Mouse (Mus musculus): ENCODE measurements at regions not wholly inside any gene's neighbourhood (a gene's known extent, or its start where the extent isn't known, plus 50 kb on each side); places are given as distances from the start of the nearest gene placed in this dataset.

DNA sequence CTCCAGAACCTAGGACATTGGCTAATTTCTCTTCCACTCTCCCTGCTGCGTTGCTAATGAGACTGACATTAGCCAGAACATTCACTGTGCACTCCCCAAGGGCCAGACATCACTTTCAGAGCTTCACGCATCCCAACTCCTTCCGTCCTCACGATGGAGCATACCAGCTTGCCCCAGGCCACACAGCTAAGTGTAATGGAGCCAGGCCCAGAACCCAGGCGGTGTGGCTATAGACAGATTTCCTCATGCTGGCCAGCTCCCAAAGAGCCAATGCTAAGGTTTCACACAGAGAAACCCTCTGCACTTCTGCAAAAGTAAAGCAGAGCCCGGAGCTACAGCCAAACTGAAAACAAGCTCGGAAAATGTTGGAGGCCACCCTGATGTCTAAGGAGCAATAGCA is 139.1 kb downstream of the Vegfa start:
- H3K4me1 ChIP-seq (replicated peaks), result peaks cover 24% of the 10 kb centered on the region
- peaks cover 2% of the 10 kb centered on the region; the same call in 1 of the 2 replicates for H3K27me3 ChIP-seq
- H3K9me3 ChIP-seq, result no peaks in the 10 kb centered on the region
- no peak overlapping the region for H3K4me2 ChIP-seq
- no peak overlapping the region for H3K27ac ChIP-seq
- no peak overlapping the region for H3K9ac ChIP-seq (replicated peaks)
- ATAC-seq (ENCODE audit: insufficient number of reproducible peaks, insufficient read depth, low FRiP score, low TSS enrichment, low read depth), result no peak
- WGBS, result 71% methylated on average over 7 of the region's 7 CpGs
- H3K36me3 ChIP-seq, result no peaks in the 10 kb centered on the region
- H3K4me3 ChIP-seq (replicated peaks), result no peak overlapping the region

DNA sequence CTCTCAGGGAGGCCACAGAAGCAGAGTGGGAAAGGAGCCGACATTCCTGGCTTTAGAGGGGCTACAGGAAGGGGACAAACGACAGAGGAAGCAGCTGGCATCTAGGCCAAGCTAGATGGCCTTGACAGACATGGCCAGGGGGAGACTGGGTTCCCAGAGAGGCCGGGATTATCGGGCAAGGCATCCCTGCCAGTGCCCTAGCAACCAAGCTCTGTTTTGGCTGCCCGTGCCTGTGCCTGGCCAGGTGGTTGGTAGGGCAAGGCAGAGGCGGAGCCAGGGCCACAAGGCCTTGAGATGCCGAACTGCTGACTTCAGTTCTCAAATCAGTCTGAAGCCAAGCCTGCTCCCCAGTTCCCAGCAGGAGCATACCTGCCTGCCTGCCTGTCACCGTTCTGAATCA is 142.7 kb downstream of the Vegfa start:
- 51% methylated on average over 8 of the region's 8 CpGs for WGBS
- Histone ChIP-seq H3K4me2 (no peak overlapping the region), H3K4me1 (replicated peaks) (peaks cover 47% of the 10 kb centered on the region), H3K9ac (replicated peaks) (no peak overlapping the region), H3K9me3 (no peaks in the 10 kb centered on the region), H3K4me3 (replicated peaks) (no peak overlapping the region), H3K36me3 (no peaks in the 10 kb centered on the region), H3K27me3 (peaks cover 8% of the 10 kb centered on the region; the same call in 1 of the 2 replicates), H3K27ac (no peak overlapping the region)
- no peak for ATAC-seq (ENCODE audit: insufficient number of reproducible peaks, insufficient read depth, low FRiP score, low TSS enrichment, low read depth)

DNA sequence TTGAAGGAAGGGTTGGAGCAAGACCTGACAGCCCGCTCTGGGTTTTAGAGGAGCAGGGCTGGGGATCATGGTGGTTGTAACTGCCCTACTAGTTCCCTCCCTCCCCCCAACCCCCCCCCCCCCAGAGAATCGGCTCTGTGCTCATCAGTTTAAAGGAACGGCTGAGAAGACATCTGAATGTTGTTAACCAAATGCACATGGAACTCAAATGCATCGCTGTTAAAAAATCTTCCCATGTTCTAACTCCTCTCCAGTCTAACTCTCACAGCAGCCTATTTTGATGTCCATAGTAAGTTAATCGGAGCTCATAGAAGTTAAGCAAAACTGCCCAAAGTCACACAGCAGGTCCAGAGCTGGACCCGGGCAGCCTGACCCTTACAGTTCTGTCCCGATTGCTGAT is 143.1 kb downstream of the Vegfa start:
- 0 out of 2 replicates have a peak overlapping the region, but pooled peaks have one; percentile 1 for H3K27ac ChIP-seq
- no peak for ATAC-seq (ENCODE audit: insufficient number of reproducible peaks, insufficient read depth, low FRiP score, low TSS enrichment, low read depth)
- no peak overlapping the region for H3K4me2 ChIP-seq
- H3K9ac ChIP-seq (replicated peaks), result no peak overlapping the region
- H3K4me3 ChIP-seq (replicated peaks), result no peak overlapping the region
- H3K9me3 ChIP-seq, result no peaks in the 10 kb centered on the region
- WGBS, result 31% methylated on average over 7 of the region's 7 CpGs
- H3K4me1 ChIP-seq (replicated peaks), result peaks cover 47% of the 10 kb centered on the region
- peaks cover 8% of the 10 kb centered on the region; the same call in 1 of the 2 replicates for H3K27me3 ChIP-seq
- H3K36me3 ChIP-seq, result no peaks in the 10 kb centered on the region

DNA sequence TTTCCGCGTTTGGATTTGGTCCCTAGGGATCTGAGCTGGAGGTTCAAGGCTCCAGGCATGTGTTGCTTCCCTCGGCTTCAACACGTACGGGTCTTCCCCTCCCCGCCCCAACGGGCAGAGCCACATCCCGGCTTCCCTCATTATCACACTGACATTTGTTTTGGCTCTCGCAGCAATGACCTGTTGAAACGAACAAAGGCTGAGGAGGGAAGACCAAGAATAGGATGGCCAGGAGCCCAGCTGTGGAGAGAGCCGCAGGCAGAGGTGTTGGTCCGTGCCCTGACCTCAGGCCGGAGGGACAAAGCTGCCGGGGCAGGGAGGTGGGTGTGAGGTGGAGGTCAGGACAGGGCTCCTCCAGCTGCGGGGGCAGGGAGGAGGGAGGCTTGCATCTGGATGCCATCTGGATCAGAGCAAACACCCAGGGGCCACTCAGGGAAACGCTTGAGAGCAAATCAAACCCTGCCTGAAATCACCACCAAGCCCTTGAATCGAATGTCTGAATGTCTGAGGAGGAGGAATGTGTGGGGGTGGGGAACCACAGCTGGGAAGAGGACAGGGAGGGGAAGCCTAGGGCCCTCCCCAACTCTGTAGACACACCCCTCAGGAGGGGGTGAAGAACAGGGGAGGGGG is 145.6 kb downstream of the Vegfa start:
- H3K4me1 ChIP-seq (replicated peaks), result peaks cover 47% of the 10 kb centered on the region
- peak; percentile 48; the same call in 1 of the 2 replicates for ATAC-seq (ENCODE audit: insufficient number of reproducible peaks, insufficient read depth, low FRiP score, low TSS enrichment, low read depth)
- 3% methylated on average over 17 of the region's 17 CpGs for WGBS
- no peaks in the 10 kb centered on the region for H3K36me3 ChIP-seq
- peak overlapping the region; percentile 84 for H3K27ac ChIP-seq
- H3K9ac ChIP-seq (replicated peaks), result no peak overlapping the region
- H3K4me3 ChIP-seq (replicated peaks), result no peak overlapping the region
- H3K4me2 ChIP-seq, result peak overlapping the region; percentile 39
- H3K27me3 ChIP-seq, result peaks cover 8% of the 10 kb centered on the region; the same call in 1 of the 2 replicates
- H3K9me3 ChIP-seq, result no peaks in the 10 kb centered on the region

DNA sequence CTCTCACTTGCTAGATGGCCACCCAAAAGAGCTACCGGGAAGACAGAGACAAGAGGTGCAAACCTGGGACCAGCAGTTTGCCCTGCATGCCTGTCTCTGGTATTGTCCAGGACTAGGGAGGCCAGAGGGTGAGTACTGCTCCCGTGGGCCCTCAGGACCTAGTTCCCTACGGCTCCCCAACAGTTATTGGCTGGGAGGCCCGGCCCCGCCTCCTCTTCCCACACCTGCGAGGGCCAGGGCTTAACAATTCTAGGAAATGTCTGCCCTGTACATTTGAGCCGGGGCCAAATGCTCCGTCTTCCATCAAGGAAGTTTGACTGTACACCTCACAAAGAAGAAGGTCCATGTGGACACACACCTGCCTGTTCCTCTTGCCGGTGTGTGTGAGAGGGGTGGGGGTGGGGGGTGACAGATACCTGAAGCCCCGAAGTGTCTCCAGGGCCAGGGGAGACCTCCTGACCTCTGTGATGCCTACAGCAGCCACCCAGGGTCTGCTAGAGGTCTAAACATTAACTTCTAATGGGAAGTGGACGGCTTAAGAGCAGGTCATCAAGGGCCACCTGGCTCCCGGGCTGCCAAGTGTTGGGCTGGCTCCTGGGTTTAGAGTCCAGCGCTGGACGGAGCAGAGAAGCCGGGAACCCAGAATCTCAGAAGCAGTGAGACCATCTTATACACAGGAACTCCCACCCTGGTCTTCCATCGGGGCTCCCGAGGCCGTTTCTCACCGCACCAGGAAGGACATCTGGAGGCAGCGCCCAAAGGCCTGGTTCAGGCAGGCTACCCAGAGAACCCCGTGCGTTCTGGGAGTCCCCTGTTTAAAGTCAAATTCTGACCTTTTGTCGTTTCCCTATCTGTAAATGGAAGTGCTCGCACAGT is 146.5 kb downstream of the Vegfa start:
- H3K4me1 ChIP-seq (replicated peaks), result peaks cover 42% of the 10 kb centered on the region
- peaks cover 8% of the 10 kb centered on the region; the same call in 1 of the 2 replicates for H3K27me3 ChIP-seq
- H3K36me3 ChIP-seq, result no peaks in the 10 kb centered on the region
- WGBS, result 37% methylated on average over 24 of the region's 24 CpGs
- H3K4me2 ChIP-seq, result peak overlapping the region; percentile 39; the same call in 1 of the 2 replicates
- no peaks in the 10 kb centered on the region for H3K9me3 ChIP-seq
- no peak overlapping the region; the same call in 1 of the 2 replicates for H3K9ac ChIP-seq (replicated peaks)
- no peak; the same call in 1 of the 2 replicates for ATAC-seq (ENCODE audit: insufficient number of reproducible peaks, insufficient read depth, low FRiP score, low TSS enrichment, low read depth)
- peak overlapping the region; percentile 84 for H3K27ac ChIP-seq
- no peak overlapping the region for H3K4me3 ChIP-seq (replicated peaks)

DNA sequence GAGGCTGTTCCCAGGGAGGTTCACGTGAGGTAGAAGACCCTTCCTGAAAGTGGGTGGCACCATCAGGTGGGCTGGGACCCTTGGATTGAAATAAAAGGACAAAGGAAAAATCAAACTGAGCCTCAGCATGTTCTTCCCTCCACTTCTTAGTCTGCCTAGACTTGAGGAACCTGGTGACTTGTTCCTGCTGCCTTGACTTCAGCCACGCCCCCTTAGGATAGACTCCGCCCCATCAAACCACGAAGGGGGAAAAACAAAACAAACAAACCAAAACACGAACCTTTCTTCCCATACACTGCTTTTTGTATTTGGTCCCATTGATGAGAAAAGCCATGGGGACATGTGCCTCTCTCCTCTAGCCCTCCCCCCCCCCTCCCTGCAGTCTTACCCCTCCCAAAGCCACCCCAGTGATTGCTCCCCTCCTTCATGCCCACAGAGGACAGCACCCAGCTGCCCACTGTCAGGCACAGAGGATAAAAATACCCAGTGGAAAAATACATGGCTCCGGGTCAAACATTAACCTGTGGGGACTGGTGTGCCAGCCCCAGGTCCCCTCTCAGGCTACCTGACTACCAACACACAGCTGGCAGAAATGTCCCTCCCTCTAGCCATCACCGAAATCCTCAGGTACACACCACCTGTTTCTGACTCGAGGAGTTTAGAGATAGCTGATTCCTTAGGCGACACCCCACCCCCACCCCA is 148.0 kb downstream of the Vegfa start:
- Histone ChIP-seq H3K4me3 (replicated peaks) (no peak overlapping the region), H3K27ac (no peak overlapping the region), H3K9me3 (no peaks in the 10 kb centered on the region), H3K27me3 (peaks cover 8% of the 10 kb centered on the region; the same call in 1 of the 2 replicates), H3K36me3 (no peaks in the 10 kb centered on the region), H3K4me1 (replicated peaks) (peaks cover 44% of the 10 kb centered on the region), H3K4me2 (no peak overlapping the region), H3K9ac (replicated peaks) (no peak overlapping the region)
- WGBS, result 67% methylated on average over 9 of the region's 9 CpGs
- no peak for ATAC-seq (ENCODE audit: insufficient number of reproducible peaks, insufficient read depth, low FRiP score, low TSS enrichment, low read depth)

DNA sequence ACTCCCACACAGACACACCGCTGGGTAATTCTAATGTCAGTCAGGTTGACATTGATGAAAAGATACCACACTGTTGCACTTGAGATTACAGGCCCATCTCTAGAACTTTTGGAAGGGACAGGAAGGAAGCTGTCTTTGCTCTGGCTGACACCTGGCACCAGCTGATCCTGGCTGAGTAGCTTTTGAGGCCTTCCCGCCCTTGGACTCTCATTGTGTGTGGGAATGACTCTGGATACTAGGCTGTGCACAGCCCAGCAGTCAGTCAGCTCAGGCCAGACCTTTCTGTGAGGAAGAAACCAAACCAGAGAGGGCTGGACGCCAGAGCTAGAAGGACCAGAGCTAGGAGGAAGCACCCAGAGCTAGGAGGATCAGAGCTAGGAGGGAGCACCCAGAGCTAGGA is 149.0 kb upstream of the 1600014C23Rik start:
- Histone ChIP-seq H3K9ac (replicated peaks) (no peak overlapping the region), H3K36me3 (no peaks in the 10 kb centered on the region), H3K27me3 (peaks cover 3% of the 10 kb centered on the region; the same call in 1 of the 2 replicates), H3K4me3 (replicated peaks) (no peak overlapping the region), H3K27ac (no peak overlapping the region), H3K9me3 (peaks cover 5% of the 10 kb centered on the region; the same call in 1 of the 2 replicates), H3K4me1 (replicated peaks) (peaks cover 33% of the 10 kb centered on the region), H3K4me2 (no peak overlapping the region)
- no peak for ATAC-seq (ENCODE audit: insufficient number of reproducible peaks, insufficient read depth, low FRiP score, low TSS enrichment, low read depth)
- 71% methylated on average over 3 of the region's 3 CpGs for WGBS

DNA sequence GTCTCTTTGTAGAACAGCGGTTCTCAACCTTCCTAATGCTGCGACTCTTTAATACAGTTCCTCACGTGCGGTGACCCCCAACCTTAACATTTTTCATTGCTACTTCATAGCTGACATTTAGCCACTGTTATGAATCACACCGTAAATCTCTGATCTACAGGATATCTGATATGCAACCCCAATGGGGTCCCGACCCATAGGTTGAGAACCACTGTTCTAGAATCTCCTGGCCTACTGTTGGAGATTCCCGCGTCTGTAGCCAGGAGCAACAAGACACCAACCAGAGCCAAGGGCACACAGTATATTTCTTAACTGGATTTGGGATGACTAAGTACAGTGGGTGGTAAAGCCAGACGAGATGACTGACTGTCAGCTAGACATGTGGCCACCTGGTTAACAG is 147.6 kb upstream of the 1600014C23Rik start:
- peaks cover 5% of the 10 kb centered on the region; the same call in 1 of the 2 replicates for H3K9me3 ChIP-seq
- WGBS, result 90% methylated on average over 9 of the region's 9 CpGs
- no peak for ATAC-seq (ENCODE audit: insufficient number of reproducible peaks, insufficient read depth, low FRiP score, low TSS enrichment, low read depth)
- no peak overlapping the region for H3K4me3 ChIP-seq (replicated peaks)
- no peaks in the 10 kb centered on the region for H3K36me3 ChIP-seq
- H3K9ac ChIP-seq (replicated peaks), result no peak overlapping the region
- H3K27ac ChIP-seq, result no peak overlapping the region
- no peak overlapping the region for H3K4me2 ChIP-seq
- H3K27me3 ChIP-seq, result no peaks in the 10 kb centered on the region
- peaks cover 32% of the 10 kb centered on the region for H3K4me1 ChIP-seq (replicated peaks)

DNA sequence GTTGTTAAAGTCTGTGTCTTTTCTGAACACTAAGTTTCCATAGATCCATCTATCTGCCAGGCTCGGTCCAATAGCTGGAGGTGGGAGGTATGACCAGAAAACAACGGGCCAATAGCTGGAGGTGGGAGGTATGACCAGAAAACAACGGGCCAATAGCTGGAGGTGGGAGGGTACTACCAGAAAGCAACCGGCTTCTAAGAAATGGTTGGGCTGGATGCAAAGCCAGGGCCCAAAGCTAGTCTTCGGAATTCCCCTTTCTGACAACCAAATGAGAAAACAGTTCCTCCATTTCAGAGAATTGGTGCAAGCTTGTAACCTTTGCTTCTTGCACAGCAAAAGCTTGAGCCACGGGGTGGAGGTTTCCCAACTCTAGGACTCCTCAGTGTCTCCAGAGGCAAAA is 147.1 kb upstream of the 1600014C23Rik start:
- 84% methylated on average over 6 of the region's 6 CpGs for WGBS
- Histone ChIP-seq H3K36me3 (no peaks in the 10 kb centered on the region), H3K27ac (no peak overlapping the region)

DNA sequence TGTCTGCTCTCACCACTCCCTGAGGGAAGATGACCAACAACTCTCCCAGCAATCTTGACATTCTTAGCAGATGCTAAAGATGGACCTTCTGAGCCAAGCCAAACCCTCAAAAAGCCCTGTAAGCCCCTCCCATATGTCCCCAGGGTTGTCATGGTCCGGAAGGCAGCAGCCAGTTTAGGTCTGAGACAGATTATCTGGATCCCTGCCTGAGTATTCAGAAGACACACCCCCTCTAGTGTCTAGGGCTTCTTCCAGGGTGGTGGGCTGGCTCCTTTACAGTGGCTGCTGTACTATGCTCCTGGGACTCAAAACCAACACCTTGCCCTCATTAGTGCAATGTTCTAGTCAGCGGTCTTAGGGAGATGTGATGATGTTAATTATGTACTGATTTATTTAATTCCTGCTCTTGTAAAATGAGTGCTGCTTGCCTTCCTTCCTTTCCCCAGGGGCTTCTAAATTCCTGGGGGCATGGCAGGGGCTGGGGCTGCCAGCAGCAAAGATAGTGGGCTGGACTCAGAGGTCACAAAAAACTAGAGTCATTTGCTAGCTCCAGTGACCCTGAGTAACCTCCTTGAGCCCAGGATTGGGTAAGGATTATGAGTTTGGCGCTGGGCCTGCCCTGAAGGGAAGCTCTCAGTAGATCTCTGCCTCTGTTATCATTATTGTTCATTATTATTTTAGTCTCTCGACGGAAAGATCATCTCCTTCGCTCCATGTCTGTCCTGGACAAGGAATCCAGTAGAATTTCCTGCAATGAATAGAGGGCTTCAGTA is 146.0 kb upstream of the 1600014C23Rik start:
- no peak overlapping the region; the same call in 1 of the 2 replicates for H3K4me2 ChIP-seq
- peaks cover 21% of the 10 kb centered on the region for H3K4me1 ChIP-seq (replicated peaks)
- H3K27me3 ChIP-seq, result peaks cover under 1% of the 10 kb centered on the region
- H3K9ac ChIP-seq (replicated peaks), result no peak overlapping the region
- peaks cover 5% of the 10 kb centered on the region; the same call in 1 of the 2 replicates for H3K9me3 ChIP-seq
- no peaks in the 10 kb centered on the region for H3K36me3 ChIP-seq
- no peak overlapping the region for H3K4me3 ChIP-seq (replicated peaks)
- ATAC-seq (ENCODE audit: insufficient number of reproducible peaks, insufficient read depth, low FRiP score, low TSS enrichment, low read depth), result no peak; the same call in 1 of the 2 replicates
- peak overlapping the region; percentile 62; the same call in 1 of the 2 replicates for H3K27ac ChIP-seq
- 51% methylated on average over 6 of the region's 6 CpGs for WGBS

More for the DNA sequence above, 147.1 kb upstream of the 1600014C23Rik start:
- no peak for ATAC-seq (ENCODE audit: insufficient number of reproducible peaks, insufficient read depth, low FRiP score, low TSS enrichment, low read depth)
- no peaks in the 10 kb centered on the region; the same call in none of the 2 replicates for H3K27me3 ChIP-seq
- peaks cover 27% of the 10 kb centered on the region for H3K4me1 ChIP-seq (replicated peaks)
- peaks cover 5% of the 10 kb centered on the region; the same call in 1 of the 2 replicates for H3K9me3 ChIP-seq
- no peak overlapping the region for H3K4me3 ChIP-seq (replicated peaks)
- H3K4me2 ChIP-seq, result no peak overlapping the region
- no peak overlapping the region for H3K9ac ChIP-seq (replicated peaks)
